Mouse (Mus musculus): Measurements from ENCODE around the gene Trmt13.
"Not testable (repeated sequence)": the region's sequence is repeated elsewhere in the genome, so short reads cannot be mapped to it uniquely, and the experiment has no call there.

The Trmt13 gene

DNA sequence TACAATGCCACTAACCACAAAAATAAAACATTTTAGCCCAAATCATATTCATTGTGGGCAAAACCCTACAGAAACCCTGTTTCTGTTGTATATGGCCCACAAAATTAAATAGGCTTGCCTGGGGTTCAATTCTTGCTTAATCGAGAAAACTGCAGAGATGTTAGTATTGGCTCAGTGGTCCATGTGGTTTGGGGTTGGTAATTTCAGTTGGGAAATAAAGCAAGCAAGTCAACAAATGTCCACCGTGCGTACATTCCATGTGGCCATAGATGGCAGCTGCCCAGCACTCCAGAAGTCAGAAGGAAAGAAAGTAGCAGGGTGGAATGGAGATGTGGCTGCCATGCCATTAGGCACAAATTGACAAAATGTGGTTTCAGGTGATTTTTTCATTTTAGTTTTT is 18.6 kb upstream of the Trmt13 start:
- no peak for DNase-seq

GRCm38 (mm10) chr3:116631459-116631858 is 17.1 kb upstream of the Trmt13 start:
- DNase-seq: no peak

DNA sequence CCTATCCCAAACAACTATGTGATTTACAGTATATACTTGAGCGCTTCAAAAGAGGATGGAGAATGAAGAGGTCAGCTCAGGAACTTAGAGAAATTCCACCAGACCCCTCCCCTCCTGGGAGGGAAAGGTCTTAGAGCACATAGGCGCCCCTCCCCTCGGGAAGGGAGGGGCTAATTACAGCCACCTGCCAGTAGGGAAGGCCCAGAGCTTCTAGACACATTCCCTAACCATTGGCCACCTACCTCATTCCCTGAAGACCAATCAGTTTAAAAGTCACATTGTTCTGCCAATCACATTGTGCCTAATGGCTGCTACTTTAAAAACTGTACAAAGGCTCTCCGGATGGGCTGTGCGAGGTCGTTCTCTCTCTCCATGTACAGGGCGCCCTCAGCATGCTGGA is 8.3 kb upstream of the Trmt13 start:
- DNase-seq: no peak

DNA sequence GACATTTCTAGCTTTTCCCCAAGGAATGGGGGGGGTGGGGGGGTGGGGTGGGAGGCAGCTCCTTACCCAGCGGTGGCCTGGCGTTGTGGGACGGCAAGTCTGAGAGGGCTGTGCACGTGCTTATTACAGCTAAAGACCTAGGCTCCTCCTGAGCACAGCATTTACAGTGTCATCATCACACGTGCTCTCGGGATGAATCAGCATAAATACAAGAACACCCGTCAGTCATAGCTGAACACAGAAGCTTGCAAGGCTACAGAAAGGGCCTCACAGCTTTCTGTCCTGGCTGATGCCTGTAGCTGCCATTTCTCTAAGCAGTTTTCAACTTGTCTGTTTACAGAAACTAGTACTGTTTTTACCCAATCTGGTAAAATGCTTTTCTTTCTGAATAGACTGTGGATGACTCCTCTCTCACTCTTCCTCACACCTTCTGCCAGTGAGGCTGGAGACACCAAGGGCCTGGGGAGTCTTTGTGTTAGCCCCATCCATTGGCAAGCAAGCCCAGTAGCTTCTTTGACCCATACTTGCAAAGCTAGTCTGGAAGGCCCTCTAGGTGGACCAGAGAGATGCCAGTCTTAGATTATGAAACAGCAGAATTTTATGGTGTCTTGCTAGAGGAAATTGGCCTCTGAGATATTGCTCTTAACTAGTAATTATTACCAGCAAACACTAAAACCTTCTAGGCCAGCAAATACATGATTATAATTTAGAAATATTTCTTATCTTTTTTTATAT is 6.4 kb upstream of the Trmt13 start:
- no peak for DNase-seq

- DNase-seq: no peak
Observed at GRCm38 (mm10) chr3:116618855-116619254, 4.5 kb upstream of the Trmt13 start.

- DNase-seq: no peak
Observed at GRCm38 (mm10) chr3:116615318-116616068, 1.1 kb upstream of the Trmt13 start.

DNA sequence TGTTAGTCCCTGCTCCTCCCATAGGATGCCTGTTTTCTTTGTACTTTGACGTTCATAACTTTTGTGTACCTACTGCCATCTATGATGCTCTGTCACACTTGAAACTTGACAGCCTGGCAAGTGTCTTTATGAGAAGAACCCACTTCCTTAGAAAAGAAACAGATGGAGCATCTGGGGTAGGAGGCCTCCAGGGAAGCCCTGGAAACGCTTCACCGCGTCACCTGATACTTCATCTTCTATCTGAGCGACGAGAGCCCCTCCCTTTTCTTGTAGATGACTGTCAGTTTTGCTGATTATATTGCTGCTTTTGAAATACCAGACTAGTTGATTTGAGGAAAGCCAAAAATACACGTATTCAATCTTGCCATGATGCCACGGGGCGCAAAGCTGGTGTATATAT is 9.8 kb downstream of the Trmt13 start:
- no peak for DNase-seq

DNA sequence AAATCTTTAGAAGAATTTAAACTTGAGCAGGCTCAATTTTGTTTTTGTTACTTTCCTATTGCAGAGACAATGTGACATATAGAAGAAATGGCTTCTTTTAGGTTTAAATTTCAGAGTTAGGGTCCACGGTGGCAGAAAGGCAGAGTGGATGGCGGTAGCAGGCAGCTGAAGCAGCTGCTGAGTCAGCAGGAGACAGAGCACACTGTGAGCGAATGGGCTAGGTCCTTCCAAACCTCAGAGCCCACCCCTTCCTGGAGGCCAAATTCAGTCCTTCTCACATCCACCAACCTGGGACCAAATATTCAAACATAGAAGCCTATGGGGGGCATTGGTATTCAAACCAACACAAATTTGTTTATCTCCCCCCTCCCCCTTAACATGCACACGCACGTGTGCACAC is 12.6 kb downstream of the Trmt13 start:
- DNase-seq: no peak

DNA sequence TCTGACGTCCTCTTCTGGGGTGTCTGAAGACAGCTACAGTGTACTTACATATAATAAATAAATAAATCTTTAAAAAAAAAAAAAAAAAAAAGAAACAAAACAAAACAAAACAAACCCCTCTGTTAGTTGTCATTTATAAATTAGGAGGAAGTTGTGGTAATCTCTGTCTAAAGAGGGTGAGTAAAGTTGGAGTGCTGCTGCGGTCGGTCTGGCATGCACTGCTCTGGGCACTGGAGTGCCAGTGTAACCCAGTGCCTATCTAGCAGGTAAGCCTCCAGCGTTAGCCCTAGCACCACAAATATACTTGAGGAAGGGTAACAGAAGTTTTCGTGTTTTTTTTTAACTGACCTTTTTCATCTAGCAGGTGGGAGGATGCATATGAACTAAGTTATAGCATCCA is 13.4 kb downstream of the Trmt13 start:
- DNase-seq: no peak

DNA sequence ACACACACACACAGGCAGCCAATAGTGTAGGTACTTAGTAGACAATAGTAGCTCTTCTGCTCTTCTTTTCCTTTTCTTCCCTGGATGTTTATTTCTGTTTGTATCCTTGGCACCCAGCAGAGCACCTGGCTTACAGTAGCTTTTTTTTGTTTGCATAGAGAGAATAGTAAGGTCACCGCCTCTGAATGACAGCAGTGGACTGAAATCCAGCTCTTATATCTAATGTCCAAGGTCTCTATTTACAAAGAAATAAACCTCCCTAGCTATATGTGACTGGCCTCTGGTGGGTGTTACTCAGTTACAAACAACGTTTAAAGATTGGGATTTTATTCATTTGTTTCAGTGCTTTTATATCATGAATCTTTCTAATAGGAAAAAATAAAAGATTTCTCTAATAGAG is 14.7 kb downstream of the Trmt13 start:
- DNase-seq: no peak

DNA sequence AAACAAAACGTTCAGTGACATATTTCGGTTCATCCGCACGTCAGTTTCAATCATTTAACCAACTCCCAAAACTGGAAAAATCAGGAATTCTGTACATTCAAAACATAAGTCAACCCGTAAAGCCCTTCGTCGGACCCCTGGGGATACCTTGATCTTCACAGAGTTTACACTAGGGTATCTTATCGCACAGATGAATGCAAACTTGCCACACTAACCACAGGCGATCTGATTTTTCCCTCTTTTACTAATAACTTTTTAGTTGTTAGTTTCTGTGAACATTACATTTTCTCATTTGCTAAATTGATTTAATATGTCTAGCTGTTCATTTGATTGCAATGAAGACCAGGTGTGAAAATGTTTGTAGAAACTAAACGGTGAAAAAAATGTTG is 18.8 kb downstream of the Trmt13 start:
- no peak for DNase-seq

DNA sequence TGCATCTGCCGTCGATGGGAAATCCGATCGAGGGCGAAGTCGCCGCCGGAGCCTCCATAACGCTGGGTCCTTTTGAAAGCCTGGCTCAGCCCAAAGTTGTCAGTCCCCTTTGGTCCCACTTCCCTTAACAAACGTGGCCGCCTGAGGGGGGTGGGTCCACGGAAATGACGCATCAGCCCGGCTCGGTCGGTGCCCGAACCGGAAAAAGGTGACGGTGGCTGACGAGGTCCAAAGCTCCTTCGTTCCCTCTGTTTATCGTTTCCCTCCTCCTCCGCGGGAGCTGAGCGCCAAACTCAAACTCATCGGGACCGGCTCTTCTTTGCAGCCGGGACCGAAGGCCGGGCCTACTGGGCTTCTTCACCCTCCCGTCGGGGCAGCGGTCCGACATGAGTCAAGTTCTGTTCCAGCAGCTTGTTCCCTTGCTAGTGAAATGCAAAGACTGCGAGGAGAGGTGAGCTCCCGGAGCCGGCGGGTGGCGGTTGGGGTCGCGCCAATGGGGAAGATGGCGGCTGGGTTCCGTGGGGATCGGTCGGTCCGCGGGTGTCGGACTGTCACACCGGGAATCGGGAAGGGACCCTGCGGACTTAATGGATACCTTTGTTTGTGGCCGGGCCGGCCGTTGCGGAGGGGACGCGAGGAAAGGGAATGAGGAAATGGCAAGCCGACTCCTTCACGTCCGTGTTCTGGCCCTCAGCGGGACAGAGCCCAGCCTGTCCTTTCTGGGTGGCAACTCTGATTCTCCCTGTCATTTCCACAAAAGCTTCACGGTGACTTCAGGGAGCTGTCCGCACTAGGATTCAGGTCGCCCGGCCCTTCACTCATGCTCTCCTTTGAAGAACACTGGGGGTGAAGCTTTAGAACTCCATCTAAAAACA is 19.4 kb downstream of the Trmt13 start, which contains the start of gene Sass6:
Gene Sass6, plus strand, starts transcription at position 255 of the 875 bp plus-strand sequence.
- DNase-seq: peak; percentile 99

DNA sequence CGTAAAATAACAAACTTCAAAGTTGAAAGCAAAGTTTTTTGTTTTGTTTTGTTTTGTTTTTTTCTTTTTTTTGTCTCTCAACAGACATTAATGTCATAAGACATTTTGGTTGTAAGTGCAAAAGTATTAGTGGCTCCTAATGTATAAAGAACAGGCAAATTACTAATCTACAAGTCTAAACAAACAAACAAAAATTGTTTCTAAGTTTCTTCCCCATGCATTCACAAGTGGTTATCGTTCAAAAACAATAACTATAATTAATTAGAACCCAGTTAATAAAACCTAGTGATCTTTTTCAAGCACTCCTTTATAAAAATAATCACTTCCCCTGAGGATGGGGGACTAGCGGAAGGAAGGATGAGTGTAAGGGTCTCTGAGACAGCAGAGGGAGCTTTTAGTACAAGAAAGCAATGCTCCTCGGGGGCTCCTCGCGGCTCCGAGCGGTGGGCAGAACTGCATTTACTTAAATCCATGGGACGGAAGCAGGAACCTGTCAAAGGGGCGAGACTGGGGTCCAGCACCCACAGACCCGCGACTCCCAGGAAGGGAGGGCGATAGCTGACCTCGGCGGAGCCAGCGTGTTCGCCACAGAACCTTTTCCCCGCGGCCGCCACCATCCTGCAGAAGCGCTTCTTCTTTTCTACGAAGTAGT is 20.2 kb downstream of the Trmt13 start:
- no peak for DNase-seq

DNA sequence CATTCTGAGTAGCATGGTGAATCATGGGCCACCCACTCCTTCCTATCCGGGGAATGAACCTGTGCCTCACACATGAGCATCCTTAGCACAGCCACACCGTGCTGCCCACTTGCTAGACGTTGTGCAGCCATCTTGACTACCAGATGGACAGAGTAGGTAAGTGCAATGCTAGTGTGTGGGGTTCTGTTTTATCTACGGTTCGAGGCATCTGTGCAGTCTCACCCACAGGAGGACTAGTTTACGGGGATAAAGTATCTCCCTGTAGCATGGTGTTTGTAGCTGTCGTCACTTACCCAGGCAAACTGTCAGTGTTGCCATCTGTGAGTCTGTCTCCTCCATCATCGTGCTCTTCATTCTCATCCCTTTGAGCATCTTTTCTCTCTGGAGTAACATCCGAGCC is 32.2 kb downstream of the Trmt13 start:
- no peak for DNase-seq

DNA sequence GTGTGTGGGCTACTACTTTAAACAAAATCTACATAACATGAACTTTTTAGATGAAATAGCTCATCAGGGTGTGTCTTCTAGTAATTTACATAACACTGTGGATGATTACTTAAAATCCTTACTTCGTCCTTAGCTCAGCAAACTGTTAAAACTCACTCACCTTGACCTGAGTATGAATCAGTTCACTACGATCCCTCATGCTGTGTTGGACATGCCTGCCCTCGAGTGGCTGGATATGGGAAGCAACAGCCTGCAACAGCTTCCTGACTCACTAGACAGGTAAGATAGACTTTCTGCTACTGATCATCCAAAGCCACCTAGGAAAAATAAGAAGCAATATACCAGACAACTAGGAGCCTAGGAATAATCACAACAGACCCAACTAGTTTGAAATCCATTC is 37.1 kb downstream of the Trmt13 start:
- DNase-seq: no peak

GRCm38 (mm10) chr3:116570628-116571027 is 43.8 kb downstream of the Trmt13 start:
- no peak for DNase-seq

DNA sequence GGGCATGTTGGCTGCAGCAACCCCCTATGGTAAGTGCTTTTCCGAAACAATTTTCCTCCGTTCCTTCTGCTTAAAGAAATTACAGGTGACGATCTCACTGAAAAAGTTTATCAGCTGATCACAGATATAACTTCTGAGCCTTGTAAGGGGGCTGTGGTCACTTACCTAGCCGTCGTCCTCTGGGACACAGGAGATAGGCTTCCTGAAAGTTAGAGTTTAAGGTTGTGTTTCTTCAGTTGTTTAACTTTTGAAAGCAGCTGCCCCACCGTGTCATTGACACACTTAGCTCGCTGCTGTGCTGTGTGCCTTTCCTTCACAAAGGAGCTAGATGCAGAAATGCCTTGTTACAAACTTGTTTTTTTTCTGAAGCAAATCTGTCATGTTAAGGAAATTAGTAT is 51.3 kb downstream of the Trmt13 start:
- no peak for DNase-seq

DNA sequence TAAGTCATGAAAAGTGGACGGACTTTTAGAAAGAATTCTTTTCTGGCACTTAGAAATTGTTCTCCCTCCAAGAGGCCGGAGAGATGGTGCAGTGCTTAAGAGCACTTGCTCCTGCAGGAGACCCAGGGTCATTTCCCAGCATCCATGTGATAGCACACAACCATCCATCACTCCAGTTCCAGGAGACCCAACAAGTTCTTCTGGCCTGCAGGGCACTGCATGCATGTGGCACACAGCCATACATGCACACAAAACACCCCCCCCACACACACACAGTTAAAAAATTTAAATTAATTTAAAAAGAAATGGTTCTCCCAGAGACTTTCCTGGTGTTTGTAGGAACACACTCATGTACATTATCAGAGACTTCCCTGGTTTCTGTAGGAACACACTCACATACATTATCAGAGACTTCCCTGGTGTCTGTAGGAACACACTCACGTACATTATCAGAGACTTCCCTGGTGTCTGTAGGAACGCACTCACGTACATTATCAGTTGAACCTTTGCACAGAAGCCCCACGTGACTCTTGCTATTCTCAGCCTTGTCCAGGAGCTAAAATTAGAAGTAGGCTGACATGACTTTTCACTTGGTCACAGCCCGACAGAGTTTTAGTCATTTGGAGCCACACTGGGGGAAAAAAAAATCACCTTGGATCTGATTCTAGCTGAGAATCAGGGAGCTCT is 51.8 kb downstream of the Trmt13 start, which contains the start of gene Lrrc39:
Gene Lrrc39, plus strand, starts transcription at position 566 of the 687 bp plus-strand sequence.
- DNase-seq: no peak

GRCm38 (mm10) chr3:116561315-116561714 is 53.1 kb downstream of the Trmt13 start:
- DNase-seq: not testable (repeated sequence)

- DNase-seq: no peak
Observed at GRCm38 (mm10) chr3:116551362-116551761, 63.0 kb downstream of the Trmt13 start.

DNA sequence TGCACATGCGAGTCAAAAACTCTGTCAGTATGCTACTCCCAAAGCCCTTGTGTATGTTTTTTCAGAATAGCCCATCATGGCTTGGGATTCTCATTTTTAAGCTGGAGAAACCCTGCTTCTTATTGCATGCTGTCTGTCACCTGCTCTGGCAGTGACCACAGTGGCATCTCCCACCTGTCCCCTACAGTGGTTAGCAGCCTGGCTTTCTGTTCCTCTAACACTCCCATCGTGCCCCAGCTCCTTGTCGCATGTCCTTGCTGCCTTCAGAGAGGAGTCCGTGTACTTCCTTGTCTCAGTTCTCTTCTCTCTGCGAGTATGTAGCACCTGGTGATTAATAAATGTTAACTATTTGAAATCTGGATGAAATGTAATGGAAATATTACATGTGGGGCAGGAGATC is 67.0 kb downstream of the Trmt13 start:
- DNase-seq: no peak

- no peak for DNase-seq
Observed at GRCm38 (mm10) chr3:116542532-116542931, 71.9 kb downstream of the Trmt13 start.

Data from cerebellum, adult 8-10 months (tissue).